Mouse (Mus musculus) frontal cortex, postnatal 25 days (tissue): ENCODE data around the gene Ccz1.

ENCODE experiments used
- DNase-seq, 2 experiments: peaks; one replicate each; pipeline ENCODE4 v3.0.0; 2022; ENCODE audit warnings: low spot score in 2 of 2

Ccz1 gene

GRCm38 (mm10) chr5:143943231-143944125 is 71.2 kb downstream of the Ccz1 start:
- DNase-seq = peak; percentile 33 to 57

- DNase-seq = no peak
Measured at GRCm38 (mm10) chr5:143941588-143941987, 73.1 kb downstream of the Ccz1 start.
